Mouse (Mus musculus) liver, adult 2 months (tissue): ENCODE measurements around the gene Fam53a. TPM values are rescaled to one million over a fixed set of nuclear protein-coding genes. Genes with fewer than 3 reads are reported as not detected.

ENCODE experiments used
- DNase-seq: peaks from one replicate; pipeline ENCODE4 v3.0.0-alpha.2; 2011; ENCODE audit warnings: low read depth, low spot score; ENCODE audit errors: extremely low read depth
- H3K27ac ChIP-seq: fragments of 200-500 bp; replicated peaks from 2 replicates; pipeline ENCODE4 v1.5.1; 2012; ENCODE audit warnings: low read depth, mild to moderate bottlenecking, control low read depth, inconsistent platforms, low read length; ENCODE audit not compliant: insufficient read depth
- H3K27me3 ChIP-seq: fragments of 200-500 bp; 2 replicates; pipeline ENCODE4 v1.6.1; 2012; ENCODE audit warnings: mild to moderate bottlenecking, moderate library complexity, low read length, inconsistent platforms; ENCODE audit not compliant: control insufficient read depth, insufficient read depth
- H3K36me3 ChIP-seq: fragments of 200-500 bp; 2 replicates; pipeline ENCODE4 v1.6.1; 2012; ENCODE audit warnings: low read length, inconsistent platforms; ENCODE audit not compliant: control insufficient read depth, insufficient read depth
- H3K4me1 ChIP-seq: fragments of 200-500 bp; 2 replicates; pipeline ENCODE4 v1.6.1; 2011; ENCODE audit warnings: low read length; ENCODE audit not compliant: control insufficient read depth, insufficient read depth
- H3K4me3 ChIP-seq: fragments of 200-500 bp; 2 replicates; pipeline ENCODE4 v1.5.1; 2011; ENCODE audit warnings: low read depth, mild to moderate bottlenecking, control low read depth, low read length, moderate library complexity; ENCODE audit not compliant: insufficient read depth
- H3K79me2 ChIP-seq: fragments of 200-500 bp; 2 replicates; pipeline ENCODE4 v1.6.1; 2012; ENCODE audit warnings: inconsistent platforms, mild to moderate bottlenecking, low read length, moderate library complexity; ENCODE audit not compliant: control insufficient read depth, insufficient read depth
- H3K9ac ChIP-seq: fragments of 200-500 bp; 2 replicates; pipeline ENCODE4 v1.6.1; 2012; ENCODE audit warnings: low read depth, mild to moderate bottlenecking, control low read depth, inconsistent platforms, low read length
- CTCF ChIP-seq: fragments of 200-500 bp; IDR thresholded peaks from 2 replicates; pipeline ENCODE4 v1.5.1; 2011; ENCODE audit warnings: low read depth, low read length, control low read depth
- POLR2A ChIP-seq: fragments of 200-500 bp; IDR thresholded peaks from 2 replicates; pipeline ENCODE4 v1.6.1; 2011; ENCODE audit warnings: low read length, control low read depth; ENCODE audit not compliant: insufficient read depth; ENCODE audit errors: extremely low read depth
- WGBS: fragments of 180-500 bp; shearing (Covaris S2); methylation state at CpG from one replicate; pipeline ENCODE4 v1.1.7; 2018; 5-methylcytosine and 5-hydroxymethylcytosine counted together
- polyA plus RNA-seq: library from polyadenylated mRNA; depleted of rRNA; stranded (reverse); fragments of >200 nt; gene quantifications from 2 replicates; pipeline ENCODE4 v1.2.3, GENCODE M21; 2012
- total RNA-seq: library from RNA; depleted of rRNA; stranded (reverse); fragments of >200 nt; gene quantifications from 2 replicates; pipeline ENCODE4 v1.2.3, GENCODE M21; 2014

Fam53a gene
- total and polyA plus RNA-seq, 2 experiments = 9.4 to 19.4 TPM

- H3K27me3 ChIP-seq = no peaks in the 10 kb centered on the region
- peaks cover 2% of the 10 kb centered on the region; the same call in 1 of the 2 replicates for H3K36me3 ChIP-seq
- no peak for DNase-seq
- H3K4me3 ChIP-seq = peak overlapping the region; percentile 61
- H3K9ac ChIP-seq = peak overlapping the region; percentile 37; the same call in 1 of the 2 replicates
- H3K4me1 ChIP-seq = peaks cover 6% of the 10 kb centered on the region
- peaks cover 6% of the 10 kb centered on the region; the same call in 1 of the 2 replicates for H3K79me2 ChIP-seq
- TF ChIP-seq POLR2A (no peak), CTCF (no peak)
- H3K27ac ChIP-seq = no peak overlapping the region
- under 1% methylated on average over 26 of the region's 26 CpGs for WGBS
Measured at GRCm38 (mm10) chr5:33658664-33659050, 29.2 kb upstream of the Fam53a start.

- H3K4me3 ChIP-seq = peak within 1 kb of the TSS; percentile 77
- peak within 1 kb of the TSS; percentile 86 for H3K9ac ChIP-seq
- H3K79me2 ChIP-seq = peaks cover 6% of the 10 kb centered on the region; the same call in 1 of the 2 replicates
- H3K27ac ChIP-seq = peak within 1 kb of the TSS; percentile 87
- H3K4me1 ChIP-seq = peaks cover 6% of the 10 kb centered on the region
- H3K27me3 ChIP-seq = no peaks in the 10 kb centered on the region
- H3K36me3 ChIP-seq = peaks cover 2% of the 10 kb centered on the region; the same call in 1 of the 2 replicates
- TF ChIP-seq CTCF = no peak
- TF ChIP-seq POLR2A = peak; percentile 80
- WGBS = under 1% methylated on average over 60 of the region's 60 CpGs
- peak; percentile 98 for DNase-seq
Measured at GRCm38 (mm10) chr5:33657787-33658663, 28.6 kb upstream of the Fam53a start, which contains the start of the genes Tacc3 and Tmem129. TSS of gene Tacc3 (plus strand) at chr5:33658128. TSS of gene Tmem129 (minus strand) at chr5:33658416.

GRCm38 (mm10) chr5:33657251-33657786 is 27.9 kb upstream of the Fam53a start:
- WGBS = under 1% methylated on average over 32 of the region's 32 CpGs
- H3K79me2 ChIP-seq = peaks cover 6% of the 10 kb centered on the region; the same call in 1 of the 2 replicates
- TF ChIP-seq POLR2A (no peak), CTCF (no peak)
- peak overlapping the region; percentile 77 for H3K4me3 ChIP-seq
- H3K4me1 ChIP-seq = peaks cover 6% of the 10 kb centered on the region
- DNase-seq = no peak
- H3K27ac ChIP-seq = peak overlapping the region; percentile 81
- H3K27me3 ChIP-seq = no peaks in the 10 kb centered on the region
- H3K9ac ChIP-seq = peak overlapping the region; percentile 86
- H3K36me3 ChIP-seq = peaks cover 2% of the 10 kb centered on the region; the same call in 1 of the 2 replicates

GRCm38 (mm10) chr5:33656739-33657138 is 27.3 kb upstream of the Fam53a start:
- no peaks in the 10 kb centered on the region for H3K27me3 ChIP-seq
- no peak for DNase-seq
- peak overlapping the region; percentile 77; the same call in 1 of the 2 replicates for H3K4me3 ChIP-seq
- peaks cover 6% of the 10 kb centered on the region for H3K4me1 ChIP-seq
- peak overlapping the region; percentile 81 for H3K27ac ChIP-seq
- peaks cover 6% of the 10 kb centered on the region; the same call in 1 of the 2 replicates for H3K79me2 ChIP-seq
- TF ChIP-seq CTCF (no peak), POLR2A (no peak)
- H3K36me3 ChIP-seq = peaks cover 2% of the 10 kb centered on the region; the same call in 1 of the 2 replicates
- 4% methylated on average over 1 of the region's 1 CpGs for WGBS
- peak overlapping the region; percentile 86 for H3K9ac ChIP-seq

GRCm38 (mm10) chr5:33655251-33655840 is 25.9 kb upstream of the Fam53a start:
- DNase-seq = no peak

More at GRCm38 (mm10) chr5:33655251-33655840, 25.9 kb upstream of the Fam53a start:
- Histone ChIP-seq H3K4me3 (no peak overlapping the region), H3K27me3 (no peaks in the 10 kb centered on the region), H3K4me1 (peaks cover 6% of the 10 kb centered on the region), H3K9ac (no peak overlapping the region), H3K27ac (no peak overlapping the region), H3K79me2 (peaks cover 6% of the 10 kb centered on the region; the same call in 1 of the 2 replicates), H3K36me3 (peaks cover 2% of the 10 kb centered on the region; the same call in 1 of the 2 replicates)
- TF ChIP-seq CTCF (no peak), POLR2A (no peak)
- 96% methylated on average over 10 of the region's 10 CpGs for WGBS
